Mouse (Mus musculus): ENCODE measurements around the gene Fstl3. TPM values are rescaled to one million over a fixed set of nuclear protein-coding genes. Genes with fewer than 3 reads are reported as not detected.

Fstl3 gene
- 2.2 and 2.5 TPM in 2 replicates for polyA plus RNA-seq (2012; rRNA removed)

- no peak within 1 kb of the TSS for H3K27ac ChIP-seq (ENCODE audit: insufficient read depth, low read length)
- TF ChIP-seq CTCF (IDR thresholded peaks at IDR 0.05; ENCODE audit: borderline replicate concordance, insufficient read depth, low read depth, low read length) (no peak), POLR2A (IDR thresholded peaks at IDR 0.05; ENCODE audit: borderline replicate concordance, insufficient read depth, low read length) (no peak)
- DNase-seq, result no peak
- no peaks in the 10 kb centered on the region for H3K27me3 ChIP-seq (ENCODE audit: control insufficient read depth, insufficient read depth, low read length)
- WGBS, result 9% methylated on average over 39 of the region's 39 CpGs
- H3K4me1 ChIP-seq (ENCODE audit: control insufficient read depth, insufficient read depth, low read length), result peaks cover 5% of the 10 kb centered on the region
- H3K4me3 ChIP-seq (replicated peaks; ENCODE audit: insufficient read depth, low read depth, low read length), result no peak within 1 kb of the TSS
These were observed at the start of gene Fstl3 for GRCm38 (mm10) chr10:79777103-79777531. Gene Fstl3 (plus strand): TSS chr10:79777272.

GRCm38 (mm10) chr10:79728323-79729249 is 48.5 kb upstream of the Fstl3 start:
- no peak overlapping the region for H3K4me3 ChIP-seq (replicated peaks; ENCODE audit: insufficient read depth, low read depth, low read length)
- peak; percentile 33 to 42 for DNase-seq
- WGBS, result 39% methylated on average over 28 of the region's 28 CpGs
- TF ChIP-seq POLR2A (IDR thresholded peaks at IDR 0.05; ENCODE audit: borderline replicate concordance, insufficient read depth, low read length) (no peak), CTCF (IDR thresholded peaks at IDR 0.05; ENCODE audit: borderline replicate concordance, insufficient read depth, low read depth, low read length) (no peak)
- H3K27ac ChIP-seq (ENCODE audit: insufficient read depth, low read length), result peak overlapping the region; percentile 33; the same call in 1 of the 2 replicates
- no peaks in the 10 kb centered on the region for H3K27me3 ChIP-seq (ENCODE audit: control insufficient read depth, insufficient read depth, low read length)
- peaks cover 14% of the 10 kb centered on the region for H3K4me1 ChIP-seq (ENCODE audit: control insufficient read depth, insufficient read depth, low read length)

GRCm38 (mm10) chr10:79729357-79729965 is 47.6 kb upstream of the Fstl3 start:
- H3K4me3 ChIP-seq (replicated peaks; ENCODE audit: insufficient read depth, low read depth, low read length), result no peak overlapping the region
- H3K27me3 ChIP-seq (ENCODE audit: control insufficient read depth, insufficient read depth, low read length), result no peaks in the 10 kb centered on the region
- H3K27ac ChIP-seq (ENCODE audit: insufficient read depth, low read length), result no peak overlapping the region; the same call in 1 of the 2 replicates
- WGBS, result 16% methylated on average over 13 of the region's 13 CpGs
- peak; percentile 53 to 58 for DNase-seq
- peaks cover 11% of the 10 kb centered on the region for H3K4me1 ChIP-seq (ENCODE audit: control insufficient read depth, insufficient read depth, low read length)
- no peak for TF ChIP-seq CTCF (IDR thresholded peaks at IDR 0.05; ENCODE audit: borderline replicate concordance, insufficient read depth, low read depth, low read length)
- TF ChIP-seq POLR2A (IDR thresholded peaks at IDR 0.05; ENCODE audit: borderline replicate concordance, insufficient read depth, low read length), result no peak

- no peaks in the 10 kb centered on the region for H3K27me3 ChIP-seq (ENCODE audit: control insufficient read depth, insufficient read depth, low read length)
- 96% methylated on average over 1 of the region's 1 CpGs for WGBS
- peaks cover 14% of the 10 kb centered on the region for H3K4me1 ChIP-seq (ENCODE audit: control insufficient read depth, insufficient read depth, low read length)
- no peak overlapping the region for H3K4me3 ChIP-seq (replicated peaks; ENCODE audit: insufficient read depth, low read depth, low read length)
- DNase-seq, result peak in 1 of 2 experiments; percentile 53
- no peak for TF ChIP-seq POLR2A (IDR thresholded peaks at IDR 0.05; ENCODE audit: borderline replicate concordance, insufficient read depth, low read length)
- TF ChIP-seq CTCF (IDR thresholded peaks at IDR 0.05; ENCODE audit: borderline replicate concordance, insufficient read depth, low read depth, low read length), result peak; percentile 61
- H3K27ac ChIP-seq (ENCODE audit: insufficient read depth, low read length), result no peak overlapping the region
These were observed 44.6 kb upstream of the Fstl3 start for GRCm38 (mm10) chr10:79732500-79732899.

DNA sequence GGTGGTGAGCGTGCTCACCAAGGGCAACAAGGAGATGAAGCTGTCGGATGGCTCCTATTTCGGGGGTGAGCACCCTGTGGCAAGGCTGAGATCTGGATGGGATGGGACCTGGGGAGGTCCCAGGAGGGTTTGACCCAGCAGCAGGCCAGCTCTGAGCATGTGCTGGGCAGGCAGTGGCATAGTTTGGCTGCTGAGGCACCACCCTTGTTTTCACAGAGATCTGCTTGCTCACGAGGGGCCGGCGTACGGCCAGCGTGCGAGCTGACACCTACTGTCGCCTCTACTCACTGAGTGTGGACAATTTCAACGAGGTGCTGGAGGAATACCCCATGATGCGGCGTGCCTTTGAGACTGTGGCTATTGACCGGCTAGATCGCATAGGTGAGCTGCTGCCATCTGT is 43.2 kb upstream of the Fstl3 start:
- Histone ChIP-seq H3K27ac (ENCODE audit: insufficient read depth, low read length) (no peak overlapping the region), H3K27me3 (ENCODE audit: control insufficient read depth, insufficient read depth, low read length) (no peaks in the 10 kb centered on the region), H3K4me1 (ENCODE audit: control insufficient read depth, insufficient read depth, low read length) (peaks cover 7% of the 10 kb centered on the region), H3K4me3 (replicated peaks; ENCODE audit: insufficient read depth, low read depth, low read length) (no peak overlapping the region)
- 95% methylated on average over 15 of the region's 15 CpGs for WGBS
- no peak for DNase-seq
- TF ChIP-seq CTCF (IDR thresholded peaks at IDR 0.05; ENCODE audit: borderline replicate concordance, insufficient read depth, low read depth, low read length), result no peak
- TF ChIP-seq POLR2A (IDR thresholded peaks at IDR 0.05; ENCODE audit: borderline replicate concordance, insufficient read depth, low read length), result no peak

DNA sequence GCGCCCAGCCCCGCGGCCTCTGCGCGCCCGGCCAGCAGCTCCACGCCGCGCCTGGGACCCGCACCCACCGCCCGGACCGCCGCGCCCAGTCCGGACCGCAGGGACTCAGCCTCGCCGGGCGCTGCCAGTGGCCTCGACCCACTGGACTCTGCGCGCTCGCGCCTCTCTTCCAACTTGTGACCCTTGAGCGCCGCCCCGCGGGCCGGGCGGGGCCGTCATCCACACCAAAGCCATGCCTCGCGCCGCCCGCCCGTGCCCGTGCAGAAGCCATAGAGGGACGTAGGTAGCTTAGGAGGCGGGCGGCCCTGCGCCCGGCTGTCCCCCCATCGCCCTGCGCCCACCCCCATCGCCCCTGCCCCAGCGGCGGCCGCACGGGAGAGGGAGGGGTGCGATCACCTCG is 41.7 kb upstream of the Fstl3 start:
- peaks cover 3% of the 10 kb centered on the region; the same call in 1 of the 2 replicates for H3K4me1 ChIP-seq (ENCODE audit: control insufficient read depth, insufficient read depth, low read length)
- TF ChIP-seq CTCF (IDR thresholded peaks at IDR 0.05; ENCODE audit: borderline replicate concordance, insufficient read depth, low read depth, low read length) (no peak), POLR2A (IDR thresholded peaks at IDR 0.05; ENCODE audit: borderline replicate concordance, insufficient read depth, low read length) (no peak)
- H3K4me3 ChIP-seq (replicated peaks; ENCODE audit: insufficient read depth, low read depth, low read length), result no peak overlapping the region
- no peaks in the 10 kb centered on the region for H3K27me3 ChIP-seq (ENCODE audit: control insufficient read depth, insufficient read depth, low read length)
- peak in 1 of 2 experiments; percentile 43 for DNase-seq
- H3K27ac ChIP-seq (ENCODE audit: insufficient read depth, low read length), result no peak overlapping the region
- 55% methylated on average over 46 of the region's 52 CpGs for WGBS

GRCm38 (mm10) chr10:79736706-79737105 is 40.4 kb upstream of the Fstl3 start:
- 46% methylated on average over 14 of the region's 14 CpGs for WGBS
- H3K4me3 ChIP-seq (replicated peaks; ENCODE audit: insufficient read depth, low read depth, low read length), result no peak overlapping the region
- TF ChIP-seq POLR2A (IDR thresholded peaks at IDR 0.05; ENCODE audit: borderline replicate concordance, insufficient read depth, low read length) (no peak), CTCF (IDR thresholded peaks at IDR 0.05; ENCODE audit: borderline replicate concordance, insufficient read depth, low read depth, low read length) (no peak)
- DNase-seq, result peak; percentile 41 to 47
- peaks cover 3% of the 10 kb centered on the region; the same call in 1 of the 2 replicates for H3K4me1 ChIP-seq (ENCODE audit: control insufficient read depth, insufficient read depth, low read length)
- no peaks in the 10 kb centered on the region for H3K27me3 ChIP-seq (ENCODE audit: control insufficient read depth, insufficient read depth, low read length)
- H3K27ac ChIP-seq (ENCODE audit: insufficient read depth, low read length), result no peak overlapping the region
